Mouse (Mus musculus) heart, embryonic 16.5 days (tissue): ENCODE measurements around the gene Crot. TPM values are rescaled to one million over a fixed set of nuclear protein-coding genes. Genes with fewer than 3 reads are reported as not detected.

Source experiments
- ATAC-seq: fragments of 200-750 bp; cut with Nextera tagmentation; replicated peaks from 2 replicates; pipeline ENCODE4 v1.8.0; 2017; ENCODE audit warnings: moderate number of reproducible peaks; ENCODE audit not compliant: insufficient read depth, low FRiP score; ENCODE audit errors: extremely low read depth
- H3K27ac ChIP-seq: fragments of 300-500 bp; sonication (generic); 2 replicates; pipeline ENCODE4 v1.5.1; 2014; ENCODE audit warnings: mild to moderate bottlenecking, low read length, control low read depth, moderate library complexity
- H3K27me3 ChIP-seq: fragments of 300-500 bp; sonication (generic); 2 replicates; pipeline ENCODE4 v1.6.1; 2014; ENCODE audit warnings: low read length, mixed read lengths; ENCODE audit not compliant: control insufficient read depth, insufficient read depth
- H3K36me3 ChIP-seq: fragments of 300-500 bp; sonication (generic); 2 replicates; pipeline ENCODE4 v1.6.1; 2014; ENCODE audit not compliant: control insufficient read depth, insufficient read depth
- H3K4me1 ChIP-seq: fragments of 300-500 bp; sonication (generic); 2 replicates; pipeline ENCODE4 v1.6.1; 2014; ENCODE audit warnings: low read length, mixed read lengths; ENCODE audit not compliant: control insufficient read depth, insufficient read depth
- H3K4me2 ChIP-seq: fragments of 300-500 bp; sonication (generic); 2 replicates; pipeline ENCODE4 v1.6.1; 2014; ENCODE audit warnings: low read depth, mild to moderate bottlenecking, control low read depth, low read length
- H3K4me3 ChIP-seq: fragments of 300-500 bp; sonication (generic); 2 replicates; pipeline ENCODE4 v1.5.1; 2014; ENCODE audit warnings: mild to moderate bottlenecking, control low read depth, low read length
- H3K9ac ChIP-seq: fragments of 300-500 bp; sonication (generic); 2 replicates; pipeline ENCODE4 v1.6.1; 2014; ENCODE audit warnings: low read length, control low read depth
- H3K9me3 ChIP-seq: fragments of 300-500 bp; sonication (generic); replicated peaks from 2 replicates; pipeline ENCODE4 v1.6.1; 2016; ENCODE audit warnings: low read length; ENCODE audit not compliant: control insufficient read depth
- WGBS: fragments of 180-500 bp; shearing (Covaris S2); extraction: QIAGEN DNeasy Blood & Tissue Kit; methylation state at CpG from one replicate; pipeline ENCODE4 v1.1.7; 2014; 5-methylcytosine and 5-hydroxymethylcytosine counted together
- polyA plus RNA-seq: library from polyadenylated mRNA; unstranded; fragments of >200 nt; fragmentation: Nextera tagmentation; extraction: Ambion mirVana; gene quantifications from 2 replicates; pipeline ENCODE4 v1.2.1, GENCODE M21; 2015

Gene Crot
- polyA plus RNA-seq, 1 experiment from 2014 or later, result 34.8 TPM

DNA sequence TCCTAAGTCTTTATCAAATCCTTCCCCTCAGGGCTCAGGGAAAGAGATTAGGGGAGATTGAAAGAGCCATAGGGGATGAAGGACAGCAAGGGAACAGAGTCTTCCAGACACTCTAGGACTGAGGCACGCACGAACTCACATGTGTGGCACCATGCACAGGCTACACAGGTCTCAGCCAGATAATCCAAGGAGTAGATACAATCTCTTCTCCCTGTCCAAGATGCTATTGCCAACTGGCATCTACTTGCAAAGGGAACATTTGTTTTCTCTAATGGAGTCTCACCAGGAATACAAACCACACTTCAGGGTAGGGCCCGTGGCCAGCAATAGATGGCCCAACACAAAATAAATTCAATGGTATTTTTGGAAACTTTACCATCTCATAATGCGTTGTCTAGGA, 38.3 kb upstream of the Crot start:
- H3K4me1 ChIP-seq, result no peaks in the 10 kb centered on the region
- WGBS, result 78% methylated on average over 4 of the region's 4 CpGs
- no peak for ATAC-seq
- H3K9me3 ChIP-seq, result no peaks in the 10 kb centered on the region
- H3K36me3 ChIP-seq, result no peaks in the 10 kb centered on the region
- H3K27me3 ChIP-seq, result no peaks in the 10 kb centered on the region
- no peak overlapping the region for H3K9ac ChIP-seq
- no peak overlapping the region for H3K27ac ChIP-seq
- H3K4me2 ChIP-seq, result no peak overlapping the region
- no peak overlapping the region for H3K4me3 ChIP-seq

DNA sequence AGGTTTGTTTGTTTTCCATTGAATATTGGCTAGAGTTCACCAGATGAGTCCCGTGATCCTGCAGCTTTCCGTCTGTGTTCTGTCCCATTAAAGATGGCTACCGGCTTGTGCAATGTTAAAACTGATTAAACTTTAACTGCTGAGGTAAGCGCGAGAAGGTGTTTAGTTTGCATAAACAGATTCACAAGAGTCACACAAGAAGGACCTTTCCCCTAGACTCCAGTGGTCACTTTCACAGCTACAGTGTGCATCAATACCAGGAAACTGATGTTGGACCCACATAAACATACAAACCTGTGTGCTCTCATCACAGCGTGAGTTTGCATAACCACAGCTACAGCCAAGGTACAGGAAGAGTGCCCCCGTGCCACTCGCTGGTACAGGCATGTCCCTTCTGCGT, 37.4 kb upstream of the Crot start:
- WGBS, result 88% methylated on average over 9 of the region's 9 CpGs
- no peak for ATAC-seq
- H3K4me2 ChIP-seq, result no peak overlapping the region

DNA sequence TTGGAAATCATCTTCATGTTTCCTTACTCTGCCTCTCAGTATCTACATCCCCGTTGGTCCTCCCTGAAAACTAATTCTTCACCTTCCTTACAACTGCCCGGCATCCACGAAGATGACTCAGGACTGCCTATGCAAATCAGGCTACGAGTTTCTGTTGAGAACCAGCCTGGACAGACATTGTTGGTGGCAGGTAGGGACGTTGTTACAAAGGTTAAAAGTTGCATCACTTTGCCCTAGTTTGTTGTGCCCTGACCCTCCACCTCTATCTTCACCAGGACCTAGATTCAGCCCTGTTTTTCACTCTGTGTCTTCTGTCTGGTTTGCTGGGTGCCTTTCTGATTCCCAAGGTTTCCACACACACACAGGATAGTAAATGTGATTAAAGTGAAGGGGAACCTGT, 36.7 kb upstream of the Crot start:
- Histone ChIP-seq H3K27ac (no peak overlapping the region), H3K9me3 (no peaks in the 10 kb centered on the region), H3K36me3 (no peaks in the 10 kb centered on the region), H3K27me3 (no peaks in the 10 kb centered on the region), H3K4me2 (no peak overlapping the region), H3K9ac (no peak overlapping the region), H3K4me3 (no peak overlapping the region), H3K4me1 (no peaks in the 10 kb centered on the region)
- 86% methylated on average over 5 of the region's 5 CpGs for WGBS
- no peak for ATAC-seq

More for the DNA sequence above, 37.4 kb upstream of the Crot start:
- Histone ChIP-seq H3K27ac (no peak overlapping the region), H3K27me3 (no peaks in the 10 kb centered on the region), H3K9ac (no peak overlapping the region), H3K4me3 (no peak overlapping the region), H3K36me3 (no peaks in the 10 kb centered on the region), H3K4me1 (no peaks in the 10 kb centered on the region), H3K9me3 (no peaks in the 10 kb centered on the region)

DNA sequence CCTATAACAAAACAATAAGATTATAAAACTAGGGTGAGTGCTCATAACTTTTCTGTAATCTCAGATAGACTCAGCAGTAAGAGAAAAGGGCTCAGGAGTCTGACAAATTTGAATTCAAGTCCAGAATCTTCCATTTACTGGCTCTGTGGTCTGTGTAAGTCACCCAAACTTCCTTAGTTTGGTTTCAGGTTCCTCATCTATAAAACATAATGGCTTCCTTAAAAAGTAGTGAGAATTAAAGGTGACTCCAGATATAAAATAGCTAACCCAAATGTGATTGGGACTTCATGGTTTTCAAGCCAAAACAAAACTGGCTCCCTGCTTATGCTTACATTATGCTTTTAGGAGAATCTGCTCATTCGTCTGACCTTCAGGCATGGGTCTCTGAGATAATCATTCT, 35.5 kb upstream of the Crot start:
- WGBS, result 78% methylated on average over 1 of the region's 1 CpGs

DNA sequence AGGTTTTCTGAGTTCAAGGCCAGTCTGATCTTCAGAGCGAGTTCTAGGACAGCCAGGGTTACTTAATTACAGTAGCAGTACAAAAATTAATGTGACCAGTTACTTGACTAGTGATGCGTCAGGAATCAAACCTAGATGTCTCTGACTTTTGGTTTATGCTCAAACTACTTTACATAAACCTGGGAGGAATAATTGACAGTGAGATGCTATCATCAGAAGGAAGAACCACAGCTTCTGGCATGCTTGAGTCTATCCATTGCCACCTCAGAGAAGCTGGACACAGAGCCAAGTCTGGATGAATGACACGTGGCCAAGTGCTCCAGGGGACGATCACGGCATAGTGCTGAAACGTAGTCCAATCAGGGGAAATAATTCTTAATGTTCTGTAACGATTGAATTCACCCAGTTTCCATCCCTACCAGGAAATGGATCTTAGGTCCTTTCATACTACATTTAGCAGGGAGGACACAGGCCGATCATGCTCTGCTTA, 35.0 kb upstream of the Crot start:
- no peaks in the 10 kb centered on the region for H3K36me3 ChIP-seq
- H3K9ac ChIP-seq, result no peak overlapping the region
- H3K9me3 ChIP-seq, result no peaks in the 10 kb centered on the region
- 80% methylated on average over 8 of the region's 8 CpGs for WGBS
- ATAC-seq, result no peak
- no peaks in the 10 kb centered on the region for H3K4me1 ChIP-seq
- no peak overlapping the region for H3K4me2 ChIP-seq
- H3K27ac ChIP-seq, result no peak overlapping the region
- H3K27me3 ChIP-seq, result no peaks in the 10 kb centered on the region
- H3K4me3 ChIP-seq, result no peak overlapping the region

More for the DNA sequence above, 35.5 kb upstream of the Crot start:
- no peak for ATAC-seq
- no peaks in the 10 kb centered on the region for H3K4me1 ChIP-seq
- no peak overlapping the region for H3K4me2 ChIP-seq
- no peaks in the 10 kb centered on the region for H3K9me3 ChIP-seq
- no peaks in the 10 kb centered on the region for H3K36me3 ChIP-seq
- no peak overlapping the region for H3K4me3 ChIP-seq
- no peak overlapping the region for H3K27ac ChIP-seq
- no peak overlapping the region for H3K9ac ChIP-seq
- H3K27me3 ChIP-seq, result no peaks in the 10 kb centered on the region

DNA sequence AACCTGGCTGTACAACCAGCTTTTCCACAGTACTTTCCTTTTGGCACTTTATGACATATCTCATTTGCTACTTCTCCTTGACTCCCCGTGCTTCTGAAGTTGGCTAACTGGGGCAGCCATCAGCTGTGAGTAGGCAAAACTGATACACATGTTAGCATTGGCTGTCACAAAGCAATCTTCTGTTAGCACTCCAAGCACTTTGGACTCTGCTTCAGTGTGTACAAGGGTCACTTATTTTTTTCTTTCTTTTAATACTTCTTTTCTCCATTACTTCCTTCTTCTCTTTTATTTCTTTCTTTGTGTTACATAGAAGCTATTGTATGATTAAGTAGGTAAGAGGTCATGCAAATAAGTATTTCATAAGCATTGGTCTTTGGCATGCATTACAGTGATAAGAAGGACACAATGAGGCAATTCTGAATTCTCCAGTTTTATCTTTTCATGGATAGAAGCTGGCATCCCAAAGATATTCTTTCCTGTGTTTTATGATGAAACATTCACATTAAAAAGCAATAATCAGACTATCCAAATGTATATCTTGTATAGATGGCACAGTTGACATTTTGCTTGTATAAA, 31.2 kb upstream of the Crot start:
- WGBS, result 74% methylated on average over 1 of the region's 1 CpGs
- ATAC-seq, result no peak

DNA sequence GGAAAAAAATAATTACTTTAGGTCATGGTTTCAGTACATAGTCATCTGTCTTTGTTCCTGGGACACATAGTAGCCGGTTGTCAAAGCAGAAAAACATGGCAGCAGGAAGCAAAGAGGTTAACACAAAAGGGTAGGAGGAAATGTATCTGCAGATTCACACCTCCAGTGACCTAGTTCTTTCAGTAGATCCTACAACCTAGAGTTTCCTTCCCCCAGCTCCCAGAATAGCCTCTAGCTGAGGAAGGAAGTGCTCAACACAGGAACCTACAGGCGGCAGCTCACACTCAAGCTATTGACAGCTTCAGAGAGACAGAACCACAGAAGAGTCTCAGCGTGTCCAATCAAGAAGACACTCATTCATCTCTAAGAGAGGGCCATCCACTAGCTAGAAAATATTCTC, 18.2 kb upstream of the Crot start:
- Histone ChIP-seq H3K4me1 (no peaks in the 10 kb centered on the region), H3K9ac (no peak overlapping the region), H3K27ac (no peak overlapping the region), H3K36me3 (no peaks in the 10 kb centered on the region), H3K27me3 (no peaks in the 10 kb centered on the region), H3K4me2 (no peak overlapping the region), H3K4me3 (no peak overlapping the region), H3K9me3 (no peaks in the 10 kb centered on the region)
- 26% methylated on average over 3 of the region's 3 CpGs for whole genome bisulfite sequencing
- no peak for ATAC-seq

More for the DNA sequence above, 31.2 kb upstream of the Crot start:
- H3K27ac ChIP-seq, result no peak overlapping the region
- H3K27me3 ChIP-seq, result no peaks in the 10 kb centered on the region
- no peaks in the 10 kb centered on the region for H3K4me1 ChIP-seq
- no peaks in the 10 kb centered on the region for H3K9me3 ChIP-seq
- no peak overlapping the region for H3K4me3 ChIP-seq
- H3K9ac ChIP-seq, result no peak overlapping the region
- no peaks in the 10 kb centered on the region for H3K36me3 ChIP-seq
- H3K4me2 ChIP-seq, result no peak overlapping the region

DNA sequence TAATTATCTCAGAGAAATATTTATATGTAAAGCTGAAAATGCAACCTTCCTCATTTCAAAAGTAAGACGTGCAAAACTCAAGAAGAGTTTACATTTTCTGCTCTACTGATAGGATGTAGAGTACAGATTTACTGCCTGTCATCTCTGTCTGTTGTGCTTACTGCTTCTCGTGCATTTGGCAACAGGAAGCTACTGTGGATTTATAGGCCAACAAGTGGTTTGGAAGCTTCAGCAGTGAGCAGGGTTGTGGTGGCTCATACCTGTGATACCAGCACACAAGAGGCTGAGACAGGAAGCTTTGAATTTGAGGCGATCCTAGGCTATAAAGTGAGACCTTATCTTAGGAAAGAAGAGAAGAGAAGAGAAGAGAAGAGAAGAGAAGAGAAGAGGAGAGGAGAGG, 17.6 kb upstream of the Crot start:
- no peak overlapping the region for H3K9ac ChIP-seq
- ATAC-seq, result no peak
- 69% methylated on average over 3 of the region's 3 CpGs for WGBS
- no peak overlapping the region for H3K4me3 ChIP-seq
- no peak overlapping the region for H3K27ac ChIP-seq
- no peaks in the 10 kb centered on the region for H3K9me3 ChIP-seq
- H3K4me1 ChIP-seq, result no peaks in the 10 kb centered on the region
- H3K27me3 ChIP-seq, result no peaks in the 10 kb centered on the region
- no peak overlapping the region for H3K4me2 ChIP-seq
- no peaks in the 10 kb centered on the region for H3K36me3 ChIP-seq

DNA sequence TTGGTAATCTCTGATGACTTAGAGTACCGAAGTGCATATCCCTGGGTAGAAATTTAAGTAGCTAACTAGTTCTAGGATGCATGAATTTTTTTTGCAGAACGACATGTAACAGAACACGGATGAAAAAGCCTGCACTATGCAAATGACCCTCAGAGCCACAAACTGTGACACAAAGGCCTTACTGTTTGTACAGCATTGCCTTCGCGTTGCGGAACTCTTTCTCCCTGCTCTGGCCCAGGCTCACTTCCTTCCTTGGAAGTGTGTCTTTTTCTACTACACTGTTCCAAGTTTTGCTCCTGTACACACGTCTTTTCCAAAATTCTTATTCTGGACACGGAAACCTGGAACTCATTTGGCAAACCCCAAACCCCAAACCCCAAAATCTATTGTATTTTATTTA, 14.2 kb upstream of the Crot start:
- H3K9me3 ChIP-seq, result no peaks in the 10 kb centered on the region
- no peaks in the 10 kb centered on the region for H3K36me3 ChIP-seq
- no peaks in the 10 kb centered on the region for H3K27me3 ChIP-seq
- H3K4me3 ChIP-seq, result no peak overlapping the region
- H3K9ac ChIP-seq, result no peak overlapping the region
- no peak overlapping the region for H3K27ac ChIP-seq
- H3K4me1 ChIP-seq, result no peaks in the 10 kb centered on the region
- 67% methylated on average over 8 of the region's 8 CpGs for WGBS
- no peak overlapping the region for H3K4me2 ChIP-seq
- ATAC-seq, result no peak
